Mouse (Mus musculus) olfactory bulb, adult 2 months (tissue): ENCODE data around the gene Vipas39. TPM values are rescaled to one million over a fixed set of nuclear protein-coding genes. Genes with fewer than 3 reads are reported as not detected.

Source experiments
- H3K27ac ChIP-seq: fragments of 200-500 bp; 2 replicates; pipeline ENCODE4 v1.5.1; 2012; ENCODE audit warnings: low read depth, low read length; ENCODE audit not compliant: insufficient read depth
- H3K4me1 ChIP-seq: fragments of 200-500 bp; 2 replicates; pipeline ENCODE4 v1.6.1; 2012; ENCODE audit warnings: low read length; ENCODE audit not compliant: control insufficient read depth, insufficient read depth
- H3K4me3 ChIP-seq: fragments of 200-500 bp; 2 replicates; pipeline ENCODE4 v1.5.1; 2012; ENCODE audit warnings: mild to moderate bottlenecking, low read depth, low read length, moderate library complexity; ENCODE audit not compliant: insufficient read depth
- CTCF ChIP-seq: fragments of 200-500 bp; IDR thresholded peaks from 2 replicates; pipeline ENCODE4 v1.5.1; 2012; ENCODE audit warnings: low read depth, mild to moderate bottlenecking, low read length, moderate library complexity; ENCODE audit not compliant: insufficient read depth
- POLR2A ChIP-seq: fragments of 200-500 bp; IDR thresholded peaks from 2 replicates; pipeline ENCODE4 v1.6.1; 2012; ENCODE audit warnings: mild to moderate bottlenecking, low read depth, low read length, moderate library complexity; ENCODE audit not compliant: insufficient read depth
- WGBS: fragments of 180-500 bp; shearing (Covaris S2); methylation state at CpG from one replicate; pipeline ENCODE4 v1.1.7; 2018; 5-methylcytosine and 5-hydroxymethylcytosine counted together
- polyA plus RNA-seq: library from polyadenylated mRNA; stranded (reverse); fragments of >200 nt; gene quantifications from 2 replicates; pipeline ENCODE4 v1.2.4, GENCODE M21; 2012; ENCODE audit warnings: low replicate concordance; ENCODE audit not compliant: missing spikeins, insufficient read depth, insufficient read length

The Vipas39 gene
- polyA plus RNA-seq, 1 experiment, result not detected

GRCm38 (mm10) chr12:87274853-87275831, 9.1 kb upstream of the Vipas39 start:
- Histone ChIP-seq H3K27ac (no peak overlapping the region), H3K4me1 (no peaks in the 10 kb centered on the region), H3K4me3 (no peak overlapping the region)
- no peak for TF ChIP-seq POLR2A
- no peak for TF ChIP-seq CTCF
- 88% methylated on average over 9 of the region's 9 CpGs for WGBS

GRCm38 (mm10) chr12:87267682-87268081, 1.6 kb upstream of the Vipas39 start:
- Histone ChIP-seq H3K27ac (no peak overlapping the region), H3K4me1 (peaks cover 4% of the 10 kb centered on the region), H3K4me3 (no peak overlapping the region)
- WGBS, result 9% methylated on average over 4 of the region's 4 CpGs
- TF ChIP-seq CTCF (no peak), POLR2A (no peak)

GRCm38 (mm10) chr12:87266827-87267603, 959 bp upstream of the Vipas39 start:
- Histone ChIP-seq H3K27ac (peak overlapping the region; percentile 91), H3K4me1 (peaks cover 4% of the 10 kb centered on the region), H3K4me3 (peak overlapping the region; percentile 93)
- under 1% methylated on average over 31 of the region's 31 CpGs for WGBS
- TF ChIP-seq POLR2A (no peak; the same call in 1 of the 2 replicates), CTCF (no peak)

- WGBS, result 12% methylated on average over 11 of the region's 11 CpGs
- Histone ChIP-seq H3K4me1 (peaks cover 4% of the 10 kb centered on the region), H3K4me3 (peak overlapping the region; percentile 21; the same call in 1 of the 2 replicates), H3K27ac (no peak overlapping the region)
- TF ChIP-seq CTCF (no peak), POLR2A (no peak)
These were observed 612 bp downstream of the Vipas39 start for GRCm38 (mm10) chr12:87265444-87265843.

GRCm38 (mm10) chr12:87260562-87260961, 5.5 kb downstream of the Vipas39 start:
- Histone ChIP-seq H3K4me3 (no peak overlapping the region), H3K27ac (no peak overlapping the region), H3K4me1 (no peaks in the 10 kb centered on the region)
- TF ChIP-seq CTCF (no peak), POLR2A (no peak)
- 94% methylated on average over 8 of the region's 8 CpGs for WGBS

GRCm38 (mm10) chr12:87256629-87257028, 9.4 kb downstream of the Vipas39 start:
- no peak overlapping the region for H3K4me3 ChIP-seq
- TF ChIP-seq CTCF (no peak), POLR2A (no peak)
- H3K27ac ChIP-seq, result no peak overlapping the region
- H3K4me1 ChIP-seq, result no peaks in the 10 kb centered on the region
- WGBS, result 96% methylated on average over 5 of the region's 5 CpGs

GRCm38 (mm10) chr12:87253878-87254277, 12.2 kb downstream of the Vipas39 start:
- no peak for TF ChIP-seq POLR2A
- TF ChIP-seq CTCF, result no peak
- H3K4me3 ChIP-seq, result no peak overlapping the region
- 96% methylated on average over 6 of the region's 6 CpGs for whole genome bisulfite sequencing
- H3K4me1 ChIP-seq, result no peaks in the 10 kb centered on the region
- no peak overlapping the region for H3K27ac ChIP-seq

- Histone ChIP-seq H3K27ac (no peak overlapping the region), H3K4me1 (no peaks in the 10 kb centered on the region)
- 92% methylated on average over 6 of the region's 6 CpGs for WGBS
These were observed 15.9 kb downstream of the Vipas39 start for GRCm38 (mm10) chr12:87250161-87250560.

More at GRCm38 (mm10) chr12:87250161-87250560, 15.9 kb downstream of the Vipas39 start:
- H3K4me3 ChIP-seq, result no peak overlapping the region
- no peak for TF ChIP-seq CTCF
- no peak for TF ChIP-seq POLR2A
